Mouse (Mus musculus) cortical plate, adult 2 months (tissue): Measurements from ENCODE around the gene Brdt. TPM values are rescaled to one million over a fixed set of nuclear protein-coding genes. Genes with fewer than 3 reads are reported as not detected.

Source experiments
- H3K27ac ChIP-seq: fragments of 200-500 bp; 2 replicates; pipeline ENCODE4 v1.5.1; 2012; ENCODE audit warnings: low read length, control low read depth, inconsistent platforms; ENCODE audit not compliant: insufficient read depth
- H3K4me1 ChIP-seq: fragments of 200-500 bp; 2 replicates; pipeline ENCODE4 v1.6.1; 2011; ENCODE audit warnings: low read length; ENCODE audit not compliant: control insufficient read depth, insufficient read depth
- H3K4me3 ChIP-seq: fragments of 200-500 bp; 2 replicates; pipeline ENCODE4 v1.5.1; 2011; ENCODE audit warnings: mild to moderate bottlenecking, low read length, control low read depth; ENCODE audit not compliant: insufficient read depth
- CTCF ChIP-seq: fragments of 200-500 bp; IDR thresholded peaks from 2 replicates; pipeline ENCODE4 v1.5.1; 2011; ENCODE audit warnings: mild to moderate bottlenecking, control low read depth, low read length; ENCODE audit not compliant: insufficient read depth; ENCODE audit errors: extremely low read depth
- POLR2A ChIP-seq: fragments of 200-500 bp; IDR thresholded peaks from 2 replicates; pipeline ENCODE4 v1.6.1; 2011; ENCODE audit warnings: mild to moderate bottlenecking, low read length, control low read depth; ENCODE audit not compliant: insufficient read depth; ENCODE audit errors: extremely low read depth
- polyA plus RNA-seq: library from polyadenylated mRNA; depleted of rRNA; stranded (reverse); fragments of >200 nt; gene quantifications from 2 replicates; pipeline ENCODE4 v1.2.3, GENCODE M21; 2012; rRNA removed

Brdt gene
- polyA plus RNA-seq, 1 experiment = 12.9 TPM

DNA sequence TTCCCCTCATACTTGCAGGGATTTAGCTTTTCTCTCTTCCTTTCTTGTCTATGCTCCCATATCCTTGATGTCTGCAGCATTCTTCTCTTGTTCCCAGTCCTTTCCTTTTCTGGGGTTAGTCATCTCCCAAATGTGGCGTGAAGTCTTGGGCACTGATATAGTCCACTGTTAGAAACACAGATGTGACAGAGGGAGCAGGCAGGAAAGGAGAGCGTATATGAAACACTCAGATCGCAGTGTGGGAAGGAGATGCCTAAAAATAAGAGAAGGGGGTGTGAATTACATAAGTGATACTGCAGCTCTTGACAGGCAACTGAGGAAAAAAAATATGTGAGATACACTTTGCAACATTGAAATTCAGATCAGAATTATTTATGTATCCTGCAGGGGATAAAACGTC lies 74.4 kb downstream of the Brdt start:
- Histone ChIP-seq H3K4me1 (peaks cover 12% of the 10 kb centered on the region), H3K27ac (peak overlapping the region; percentile 100), H3K4me3 (peak overlapping the region; percentile 49)
- TF ChIP-seq CTCF (no peak), POLR2A (peak; percentile 76; the same call in 1 of the 2 replicates)

GRCm38 (mm10) chr5:107410305-107410704 lies 79.3 kb downstream of the Brdt start:
- Histone ChIP-seq H3K27ac (peak overlapping the region; percentile 53), H3K4me3 (no peak overlapping the region), H3K4me1 (peaks cover 16% of the 10 kb centered on the region)
- TF ChIP-seq CTCF (no peak), POLR2A (no peak)

DNA sequence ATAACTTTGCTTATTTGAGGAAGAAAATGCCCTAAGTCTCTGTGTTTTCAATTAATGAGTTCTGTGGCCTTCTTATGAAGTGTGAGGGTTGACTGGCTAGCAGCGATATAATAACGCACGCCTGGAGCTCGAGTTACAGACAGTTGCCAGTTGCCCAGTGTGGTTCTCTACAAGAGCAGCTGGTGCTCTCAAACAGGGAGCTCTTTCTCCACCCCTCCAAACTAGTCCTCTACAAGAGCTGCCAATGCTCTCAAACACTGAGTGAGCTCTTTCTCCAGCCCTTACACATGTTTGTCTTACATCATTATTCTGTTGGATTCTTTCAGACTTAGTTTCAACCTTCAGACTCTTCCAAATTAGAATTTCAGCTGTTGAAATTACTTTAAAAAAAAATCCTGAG lies 80.4 kb downstream of the Brdt start:
- H3K4me1 ChIP-seq = peaks cover 18% of the 10 kb centered on the region
- TF ChIP-seq POLR2A (no peak), CTCF (no peak)
- no peak overlapping the region for H3K27ac ChIP-seq
- no peak overlapping the region for H3K4me3 ChIP-seq

- Histone ChIP-seq H3K4me1 (peaks cover 16% of the 10 kb centered on the region), H3K27ac (no peak overlapping the region), H3K4me3 (no peak overlapping the region)
- TF ChIP-seq POLR2A = no peak
These were observed 81.3 kb downstream of the Brdt start for GRCm38 (mm10) chr5:107412285-107412684.

DNA sequence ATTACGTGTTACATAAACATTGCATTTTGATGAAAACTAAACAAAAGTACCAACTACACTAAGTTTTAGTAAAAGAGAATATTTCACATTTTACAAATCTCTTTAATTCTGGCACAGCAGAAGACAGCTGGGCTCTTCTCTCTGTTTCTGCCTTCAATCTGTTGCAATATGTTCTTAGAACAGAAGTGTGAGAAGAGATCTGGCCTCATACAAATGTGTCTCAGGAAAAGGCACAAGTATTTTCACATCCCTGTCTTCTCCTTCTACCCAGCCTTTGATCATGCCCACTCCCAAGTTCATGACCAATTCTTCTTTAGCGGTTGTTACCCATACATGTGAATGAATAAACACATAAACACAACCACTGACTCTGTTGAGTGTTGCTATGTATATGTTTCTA lies 84.1 kb downstream of the Brdt start:
- TF ChIP-seq POLR2A = no peak
- TF ChIP-seq CTCF = no peak
- no peak overlapping the region for H3K4me3 ChIP-seq
- peak overlapping the region; percentile 96 for H3K27ac ChIP-seq
- H3K4me1 ChIP-seq = peaks cover 11% of the 10 kb centered on the region

DNA sequence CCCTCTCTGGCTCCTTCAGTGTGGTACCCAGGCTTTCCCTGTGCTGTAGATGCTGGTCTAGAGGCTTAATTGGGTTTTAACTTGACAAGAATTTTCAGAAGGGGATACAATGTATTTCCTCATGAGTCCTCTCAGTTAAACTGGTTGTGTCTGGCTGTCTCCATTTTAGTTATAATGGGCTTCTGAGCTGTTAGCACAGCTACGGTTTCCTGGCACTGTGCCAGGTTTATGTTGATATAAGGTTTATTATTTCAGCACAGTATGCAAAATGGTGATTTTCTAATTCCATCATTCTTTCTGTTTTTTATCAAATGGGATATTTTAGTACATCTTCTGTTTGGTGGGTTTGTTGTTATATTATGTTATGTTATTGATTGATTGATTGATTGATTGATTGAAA lies 90.7 kb downstream of the Brdt start:
- TF ChIP-seq POLR2A (no peak), CTCF (no peak)
- Histone ChIP-seq H3K4me3 (no peak overlapping the region), H3K27ac (no peak overlapping the region), H3K4me1 (no peaks in the 10 kb centered on the region)

DNA sequence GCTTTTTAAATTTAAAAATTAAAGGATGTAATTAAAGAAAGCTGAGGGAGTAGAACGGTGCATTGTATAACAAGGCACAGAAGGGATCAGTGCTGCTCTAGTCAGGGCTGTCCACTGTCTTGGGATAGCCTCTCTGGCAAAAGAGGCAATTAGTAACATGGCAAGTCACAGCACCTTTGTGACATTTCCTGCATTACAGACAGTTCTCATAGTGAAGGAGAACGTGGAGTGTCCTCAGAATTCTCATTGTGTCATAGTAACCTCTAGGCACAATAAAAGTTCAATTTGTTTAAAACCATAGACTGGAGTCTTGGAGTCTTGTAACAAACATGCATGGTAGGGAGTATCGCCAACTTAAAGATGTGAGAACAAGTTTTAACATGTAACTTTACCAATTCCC lies 100.3 kb downstream of the Brdt start, which contains the start of gene Lpcat2b:
Gene Lpcat2b, plus strand, starts transcription at position 301 of the 400 bp plus-strand sequence.
- no peak for TF ChIP-seq CTCF
- no peak for TF ChIP-seq POLR2A
- H3K27ac ChIP-seq = no peak within 1 kb of the TSS
- peaks cover 2% of the 10 kb centered on the region; the same call in 1 of the 2 replicates for H3K4me1 ChIP-seq
- no peak within 1 kb of the TSS for H3K4me3 ChIP-seq

DNA sequence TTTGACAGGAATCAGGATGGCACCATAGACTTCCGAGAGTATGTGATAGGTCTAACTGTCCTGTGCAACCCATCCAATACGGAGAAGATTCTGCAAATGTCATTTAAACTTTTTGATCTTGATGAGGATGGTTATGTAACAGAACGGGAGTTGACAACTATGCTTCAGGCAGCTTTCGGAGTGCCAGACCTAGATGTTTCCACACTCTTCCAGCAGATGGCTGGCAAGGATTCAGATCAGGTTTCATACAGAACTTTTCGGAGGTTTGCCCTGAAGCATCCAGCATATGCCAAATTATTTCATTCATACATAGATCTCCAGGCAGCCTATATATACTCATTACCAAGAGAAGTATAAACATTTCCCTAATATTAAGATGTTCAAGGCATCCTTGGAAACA lies 103.0 kb downstream of the Brdt start:
- Histone ChIP-seq H3K27ac (no peak overlapping the region), H3K4me3 (no peak overlapping the region)
- TF ChIP-seq POLR2A (no peak), CTCF (no peak)

DNA sequence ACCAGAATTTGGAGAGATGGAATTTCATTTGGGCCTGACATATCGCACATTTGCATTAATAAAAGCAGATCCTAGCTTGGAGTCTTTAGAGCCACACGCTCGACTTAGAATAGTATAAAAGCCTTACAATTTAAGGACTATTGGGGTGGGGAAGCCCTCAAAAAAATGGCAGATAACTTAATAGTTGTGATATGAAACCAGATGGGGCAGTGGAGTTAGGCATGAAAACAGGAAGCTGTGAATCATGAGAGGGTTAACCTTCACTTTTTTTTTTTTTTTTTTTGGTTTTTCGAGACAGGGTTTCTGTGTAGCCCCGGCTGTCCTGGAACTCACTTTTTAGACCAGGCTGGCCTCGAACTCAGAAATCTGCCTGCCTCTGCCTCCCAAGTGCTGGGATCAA lies 105.2 kb downstream of the Brdt start:
- TF ChIP-seq POLR2A (no peak), CTCF (no peak)
- peaks cover 2% of the 10 kb centered on the region; the same call in 1 of the 2 replicates for H3K4me1 ChIP-seq
- no peak overlapping the region for H3K27ac ChIP-seq
- no peak overlapping the region for H3K4me3 ChIP-seq

More for the DNA sequence above, 103.0 kb downstream of the Brdt start:
- peaks cover 2% of the 10 kb centered on the region; the same call in 1 of the 2 replicates for H3K4me1 ChIP-seq

Other genes with a start within 250 kb of the Brdt start
- 6.0 and 6.1 TPM in 2 replicates for gene Tgfbr3, start 41.5 kb upstream of the Brdt start, polyA plus RNA-seq
- gene Ephx4, start 71.6 kb downstream of the Brdt start, polyA plus RNA-seq = 113 and 123 TPM in 2 replicates
- gene Lpcat2b, start 100.4 kb downstream of the Brdt start, polyA plus RNA-seq = 0.06 and 0.10 TPM in 2 replicates
- 96.9 and 98.0 TPM in 2 replicates for gene Btbd8, start 106.8 kb downstream of the Brdt start, polyA plus RNA-seq
- 0.89 and 0.96 TPM in 2 replicates for gene Gm42669, start 176.5 kb downstream of the Brdt start, polyA plus RNA-seq
- gene 1700028K03Rik, start 203.6 kb downstream of the Brdt start, polyA plus RNA-seq = 0.73 and 0.81 TPM in 2 replicates